Mouse (Mus musculus) embryonic facial prominence, embryonic 14.5 days (tissue): ENCODE results near the gene Ccdc87. TPM values are rescaled to one million over a fixed set of nuclear protein-coding genes. Genes with fewer than 3 reads are reported as not detected.
A peak's percentile ranks its signal among the peaks of the same experiment; 100 is the strongest.

Experiments
- ATAC-seq: fragments of 200-750 bp; cut with Nextera tagmentation; 2 replicates; pipeline ENCODE4 v1.8.0; 2017; ENCODE audit warnings: low read depth, moderate number of reproducible peaks, moderate TSS enrichment
- DNase-seq: peaks from one replicate; pipeline ENCODE4 v3.0.0-alpha.2; 2015; ENCODE audit warnings: low spot score
- H3K27ac ChIP-seq: fragments of 300-500 bp; sonication (generic); replicated peaks from 2 replicates; pipeline ENCODE4 v1.5.1; 2014; ENCODE audit warnings: low read depth, mild to moderate bottlenecking, low read length, moderate library complexity
- H3K27me3 ChIP-seq: fragments of 300-500 bp; sonication (generic); replicated peaks from 2 replicates; pipeline ENCODE4 v1.6.1; 2014; ENCODE audit warnings: low read length; ENCODE audit not compliant: control insufficient read depth, insufficient read depth
- H3K36me3 ChIP-seq: fragments of 300-500 bp; sonication (generic); 2 replicates; pipeline ENCODE4 v1.6.1; 2014; ENCODE audit warnings: low read length, mixed read lengths; ENCODE audit not compliant: control insufficient read depth, insufficient read depth
- H3K4me1 ChIP-seq: fragments of 300-500 bp; sonication (generic); 2 replicates; pipeline ENCODE4 v1.6.1; 2014; ENCODE audit warnings: antibody characterized with exemption, low read length; ENCODE audit not compliant: control insufficient read depth, insufficient read depth
- H3K4me2 ChIP-seq: fragments of 300-500 bp; sonication (generic); 2 replicates; pipeline ENCODE4 v1.6.1; 2014; ENCODE audit warnings: low read depth, mild to moderate bottlenecking, low read length, moderate library complexity, mixed read lengths
- H3K4me3 ChIP-seq: fragments of 300-500 bp; sonication (generic); 2 replicates; pipeline ENCODE4 v1.5.1; 2014; ENCODE audit warnings: low read depth, mild to moderate bottlenecking, low read length
- H3K9ac ChIP-seq: fragments of 300-500 bp; sonication (generic); 2 replicates; pipeline ENCODE4 v1.6.1; 2014; ENCODE audit warnings: low read depth, mild to moderate bottlenecking, low read length, moderate library complexity, mixed read lengths
- H3K9me3 ChIP-seq: fragments of 300-500 bp; sonication (generic); 2 replicates; pipeline ENCODE4 v1.6.1; 2016; ENCODE audit warnings: low read length; ENCODE audit not compliant: control insufficient read depth
- WGBS: fragments of 180-500 bp; shearing (Covaris S2); extraction: QIAGEN DNeasy Blood & Tissue Kit; methylation state at CpG from one replicate; pipeline ENCODE4 v1.1.7; 2014; 5-methylcytosine and 5-hydroxymethylcytosine counted together
- polyA plus RNA-seq: library from polyadenylated mRNA; unstranded; fragments of >200 nt; fragmentation: Nextera tagmentation; extraction: Ambion mirVana; gene quantifications from 2 replicates; pipeline ENCODE4 v1.2.1, GENCODE M21; 2014

The Ccdc87 gene
- polyA plus RNA-seq, 1 experiment from 2014 or later, result 0.64 TPM

DNA sequence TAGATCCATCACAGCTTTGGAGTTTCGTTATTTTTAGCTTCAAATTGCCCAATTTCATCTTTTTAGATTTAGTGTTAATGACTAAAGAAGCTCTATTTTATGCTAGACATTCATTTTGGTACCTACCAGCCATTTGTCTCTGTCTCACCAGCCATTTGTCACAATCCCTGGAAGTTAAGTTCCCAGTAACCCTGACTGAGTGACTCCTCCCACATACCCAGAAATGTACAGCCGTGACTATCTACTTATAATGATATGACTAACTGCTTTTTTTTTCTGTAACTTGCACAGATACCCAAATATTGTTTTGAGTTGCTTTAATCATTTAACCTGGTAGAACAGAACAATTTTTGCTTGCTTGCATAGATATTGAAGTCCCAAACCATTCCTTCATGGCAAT, 6.7 kb downstream of the Ccdc87 start:
- Histone ChIP-seq H3K4me2 (no peak overlapping the region), H3K9me3 (no peaks in the 10 kb centered on the region), H3K4me1 (no peaks in the 10 kb centered on the region), H3K4me3 (no peak overlapping the region), H3K36me3 (no peaks in the 10 kb centered on the region), H3K27ac (no peak overlapping the region), H3K9ac (no peak overlapping the region), H3K27me3 (peaks cover 12% of the 10 kb centered on the region)
- no peak for ATAC-seq
- no peak for DNase-seq
- WGBS, result 64% methylated on average over 2 of the region's 2 CpGs

DNA sequence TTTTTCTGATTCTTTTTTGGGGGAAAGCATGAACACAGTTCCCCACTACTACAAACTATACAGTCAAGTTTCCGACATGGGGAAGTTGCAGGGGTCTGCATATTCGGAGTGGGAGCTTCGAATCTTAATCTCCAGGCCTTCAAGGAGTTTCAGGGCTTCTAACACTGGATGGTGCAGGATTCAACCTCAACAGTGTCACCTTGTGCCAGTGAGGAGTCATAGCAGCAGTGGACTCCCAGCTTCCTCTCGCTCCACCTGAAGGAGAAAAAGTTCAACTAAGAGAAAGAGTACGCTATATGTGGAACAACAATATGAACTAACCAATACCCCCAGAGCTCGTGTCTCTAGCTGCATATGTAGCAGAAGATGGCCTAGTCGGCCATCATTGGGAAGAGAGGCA, 8.3 kb downstream of the Ccdc87 start:
- ATAC-seq (no peak), DNase-seq (peak; percentile 30)
- Histone ChIP-seq H3K4me1 (no peaks in the 10 kb centered on the region), H3K27me3 (no peaks in the 10 kb centered on the region), H3K36me3 (no peaks in the 10 kb centered on the region), H3K4me2 (no peak overlapping the region), H3K9me3 (no peaks in the 10 kb centered on the region), H3K27ac (no peak overlapping the region), H3K9ac (no peak overlapping the region), H3K4me3 (no peak overlapping the region)
- WGBS, result 37% methylated on average over 7 of the region's 7 CpGs

DNA sequence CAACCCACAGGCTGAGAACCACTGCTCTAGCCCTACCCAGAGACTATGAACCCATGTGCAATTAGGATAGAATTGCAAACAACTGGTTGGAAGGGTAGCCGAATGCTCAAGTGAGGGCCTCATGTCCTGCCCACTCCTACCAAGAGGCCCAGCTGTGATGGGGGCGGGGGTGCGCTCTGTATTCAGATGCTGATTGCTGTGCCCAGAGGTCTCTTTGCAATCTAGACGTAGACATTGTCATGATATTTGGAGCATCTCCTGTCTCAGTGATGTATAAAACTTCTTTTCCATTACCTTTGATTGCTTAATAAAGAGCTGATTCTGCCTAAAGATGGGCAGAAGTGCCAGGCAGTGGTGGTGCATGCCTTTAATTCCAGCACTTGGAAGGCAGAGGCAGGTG, 10.6 kb downstream of the Ccdc87 start:
- Histone ChIP-seq H3K36me3 (no peaks in the 10 kb centered on the region), H3K4me3 (no peak overlapping the region), H3K4me1 (no peaks in the 10 kb centered on the region), H3K27me3 (no peaks in the 10 kb centered on the region), H3K27ac (no peak overlapping the region), H3K9ac (no peak overlapping the region), H3K4me2 (no peak overlapping the region), H3K9me3 (no peaks in the 10 kb centered on the region)
- ATAC-seq, result no peak
- no peak for DNase-seq
- WGBS, result 54% methylated on average over 4 of the region's 4 CpGs

DNA sequence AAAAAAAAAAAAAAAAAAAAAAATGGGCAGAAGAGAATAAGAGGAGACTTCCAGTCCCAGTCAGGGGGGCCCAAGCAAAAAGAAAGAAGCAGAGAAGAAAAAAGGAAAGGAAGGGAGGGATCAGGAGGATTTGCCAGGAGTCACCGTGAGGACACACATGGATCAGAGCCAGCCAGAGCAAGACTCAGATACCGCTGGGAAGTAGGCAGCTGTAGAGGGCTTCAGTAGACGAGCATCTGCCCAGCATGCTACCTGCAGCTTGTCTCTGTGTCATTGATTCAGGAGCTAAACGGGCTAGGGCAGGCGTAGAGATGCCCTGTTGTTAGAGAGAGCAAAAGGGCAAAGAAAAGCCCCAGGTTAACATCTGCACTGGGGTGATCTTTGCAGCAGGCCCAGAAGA, 11.1 kb downstream of the Ccdc87 start:
- Histone ChIP-seq H3K4me2 (no peak overlapping the region), H3K36me3 (no peaks in the 10 kb centered on the region), H3K27ac (no peak overlapping the region), H3K4me3 (no peak overlapping the region), H3K9ac (no peak overlapping the region), H3K4me1 (no peaks in the 10 kb centered on the region), H3K27me3 (no peaks in the 10 kb centered on the region), H3K9me3 (no peaks in the 10 kb centered on the region)
- DNase-seq, result no peak
- ATAC-seq, result no peak
- WGBS, result 39% methylated on average over 5 of the region's 5 CpGs

DNA sequence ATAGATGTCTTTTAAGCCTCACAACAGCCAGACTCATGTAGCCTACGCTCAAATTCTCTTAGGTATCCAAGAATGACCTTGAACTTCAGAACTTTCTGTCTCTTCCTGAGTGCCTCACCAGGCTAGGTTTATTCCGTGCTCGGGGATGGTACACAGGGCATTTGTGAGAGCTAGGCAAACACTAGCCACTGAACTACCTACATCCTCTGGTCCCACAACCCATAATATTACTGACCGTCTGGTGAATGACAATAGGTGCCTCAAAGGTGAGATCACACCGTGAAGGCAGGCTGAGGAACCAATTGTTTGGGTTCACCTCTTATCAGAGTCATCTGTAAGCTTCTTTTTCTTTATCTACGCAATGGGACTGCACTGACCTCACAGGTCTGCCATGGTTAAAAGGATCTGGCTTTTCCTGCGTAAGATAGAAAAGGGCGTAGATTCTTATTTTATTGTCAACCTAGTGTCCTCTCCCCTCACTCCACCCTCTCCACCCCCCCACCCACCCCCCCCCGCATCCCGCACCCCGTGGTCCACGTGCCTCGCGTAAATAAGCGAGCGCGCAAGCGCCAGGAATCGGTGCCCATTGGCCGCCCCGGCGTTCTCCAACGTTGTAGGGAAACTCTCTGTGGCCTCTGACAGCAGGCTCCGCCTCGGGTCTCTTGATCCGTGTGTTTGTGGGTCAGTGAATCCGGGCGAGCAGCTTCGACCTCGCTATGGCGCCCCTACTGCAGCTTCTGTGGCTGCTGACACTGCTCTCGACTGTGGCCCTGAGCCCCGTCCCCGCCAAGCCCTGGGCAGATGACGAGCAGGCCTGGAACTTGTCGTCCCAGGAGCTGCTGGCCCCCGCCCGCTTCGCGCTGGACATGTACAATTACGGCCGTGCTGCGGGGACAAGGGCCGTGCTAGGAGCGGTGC, 15.6 kb downstream of the Ccdc87 start, which contains the start of gene Ctsf:
Ctsf (plus strand) TSS at position 579 of the 918 bp plus-strand sequence.
- WGBS, result 6% methylated on average over 35 of the region's 45 CpGs
- DNase-seq, result peak; percentile 90
- no peak within 1 kb of the TSS for H3K27ac ChIP-seq

DNA sequence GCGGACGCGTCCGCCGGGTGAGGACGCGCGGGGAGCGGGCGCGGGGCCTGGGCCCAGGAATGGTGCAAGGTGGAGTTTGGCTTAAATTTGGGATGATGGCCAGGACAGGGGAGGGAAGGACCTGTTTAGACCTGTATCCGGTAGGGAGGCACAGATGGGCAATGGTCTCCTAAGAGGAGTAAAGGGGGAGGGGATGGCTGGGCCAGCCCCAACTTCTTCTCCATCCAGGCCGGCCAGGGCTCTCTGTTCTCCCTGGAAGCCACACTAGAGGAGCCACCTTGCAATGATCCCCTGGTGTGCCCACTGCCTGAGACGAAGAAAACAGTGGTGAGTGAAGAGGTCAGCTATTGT, 16.3 kb downstream of the Ccdc87 start:
- no peaks in the 10 kb centered on the region for H3K36me3 ChIP-seq
- DNase-seq (no peak), ATAC-seq (peak; percentile 13; the same call in 1 of the 2 replicates)
- no peak overlapping the region for H3K27ac ChIP-seq
- no peaks in the 10 kb centered on the region for H3K9me3 ChIP-seq
- 2% methylated on average over 6 of the region's 14 CpGs for WGBS
- H3K9ac ChIP-seq, result peak overlapping the region; percentile 68
- no peaks in the 10 kb centered on the region for H3K27me3 ChIP-seq
- peak overlapping the region; percentile 97 for H3K4me2 ChIP-seq
- H3K4me3 ChIP-seq, result peak overlapping the region; percentile 53
- H3K4me1 ChIP-seq, result 0 out of 2 replicates have a peak, but pooled peaks cover 7% of the 10 kb centered on the region

More for the DNA sequence above, 15.6 kb downstream of the Ccdc87 start, which contains the start of gene Ctsf:
- peak within 1 kb of the TSS; percentile 53 for H3K4me3 ChIP-seq
- ATAC-seq, result peak; percentile 96
- H3K9me3 ChIP-seq, result no peaks in the 10 kb centered on the region
- no peaks in the 10 kb centered on the region for H3K36me3 ChIP-seq
- 0 out of 2 replicates have a peak, but pooled peaks cover 7% of the 10 kb centered on the region for H3K4me1 ChIP-seq
- peak within 1 kb of the TSS; percentile 68 for H3K9ac ChIP-seq
- H3K4me2 ChIP-seq, result peak within 1 kb of the TSS; percentile 97
- H3K27me3 ChIP-seq, result no peaks in the 10 kb centered on the region

DNA sequence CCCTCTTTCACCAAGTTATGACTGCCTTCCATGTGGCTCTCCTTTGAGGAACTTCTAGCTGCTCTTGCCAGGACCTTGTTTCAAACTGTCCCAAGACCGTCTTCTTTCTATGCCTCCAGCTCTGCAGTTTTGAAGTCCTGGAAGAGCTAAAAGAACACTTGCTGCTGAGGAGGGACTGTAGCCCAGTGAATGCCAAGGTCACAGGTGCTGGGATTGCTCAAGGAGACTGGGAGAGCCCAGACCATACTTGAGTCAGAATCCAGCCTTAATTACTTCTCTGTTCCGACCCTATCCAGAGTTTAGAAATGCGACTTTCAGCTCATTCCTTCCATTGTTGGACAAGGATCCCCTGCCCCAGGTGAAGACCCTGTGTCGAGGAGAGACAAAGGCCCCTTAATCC, 16.8 kb downstream of the Ccdc87 start:
- peak overlapping the region; percentile 97 for H3K4me2 ChIP-seq
- H3K9ac ChIP-seq, result peak overlapping the region; percentile 68
- WGBS, result 76% methylated on average over 4 of the region's 4 CpGs
- no peak overlapping the region for H3K27ac ChIP-seq
- no peaks in the 10 kb centered on the region for H3K36me3 ChIP-seq
- DNase-seq (no peak), ATAC-seq (no peak)
- peak overlapping the region; percentile 53; the same call in 1 of the 2 replicates for H3K4me3 ChIP-seq
- no peaks in the 10 kb centered on the region for H3K9me3 ChIP-seq
- 0 out of 2 replicates have a peak, but pooled peaks cover 7% of the 10 kb centered on the region for H3K4me1 ChIP-seq
- no peaks in the 10 kb centered on the region for H3K27me3 ChIP-seq

DNA sequence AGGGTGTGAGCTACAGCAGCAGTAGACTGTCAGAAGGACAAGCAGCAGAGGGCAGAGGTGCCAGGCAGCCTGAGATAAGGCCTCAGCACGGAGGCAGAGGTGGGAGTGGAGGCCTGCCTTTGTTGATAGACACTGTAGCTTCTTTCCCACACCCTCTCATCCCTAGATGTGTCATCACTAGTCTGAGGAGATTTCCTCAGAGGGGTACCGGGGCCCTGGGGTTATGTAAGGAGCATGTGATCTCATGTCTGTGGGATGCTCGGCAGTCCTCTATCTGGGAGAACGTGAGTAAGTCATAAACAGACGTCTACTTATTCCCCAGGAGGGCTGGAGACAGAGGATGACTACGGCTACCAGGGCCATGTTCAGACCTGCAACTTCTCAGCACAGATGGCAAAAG, 19.9 kb downstream of the Ccdc87 start:
- no peak overlapping the region for H3K27ac ChIP-seq
- DNase-seq, result no peak
- H3K4me3 ChIP-seq, result no peak overlapping the region
- H3K27me3 ChIP-seq, result no peaks in the 10 kb centered on the region
- ATAC-seq, result no peak
- WGBS, result 63% methylated on average over 6 of the region's 6 CpGs
- H3K9ac ChIP-seq, result no peak overlapping the region
- 0 out of 2 replicates have a peak, but pooled peaks cover 7% of the 10 kb centered on the region for H3K4me1 ChIP-seq
- H3K36me3 ChIP-seq, result no peaks in the 10 kb centered on the region
- H3K9me3 ChIP-seq, result no peaks in the 10 kb centered on the region
- H3K4me2 ChIP-seq, result no peak overlapping the region
